Mouse (Mus musculus) ES-Bruce4 (cell line): ENCODE measurements around the gene Cux1.

Source experiments
- CTCF ChIP-seq: IDR thresholded peaks from one replicate; pipeline ENCODE4 v1.8.1; 2011; ENCODE audit warnings: low read depth, low read length
- POLR2A ChIP-seq: IDR thresholded peaks from one replicate; pipeline ENCODE4 v1.8.1; 2011; ENCODE audit warnings: low read length; ENCODE audit not compliant: insufficient read depth

GRCm38 (mm10) chr5:136226246-136226876 is 340.9 kb downstream of the Cux1 start:
- TF ChIP-seq CTCF (no peak), POLR2A (no peak)
